Mouse (Mus musculus): ENCODE results near the gene Fbxo44.
"Not testable (repeated sequence)": the region's sequence is repeated elsewhere in the genome, so short reads cannot be mapped to it uniquely, and the experiment has no call there.

Gene Fbxo44

GRCm38 (mm10) chr4:148130133-148130532 is 30.1 kb downstream of the Fbxo44 start, which contains the start of gene Mad2l2:
TSS of gene Mad2l2 (plus strand) at chr4:148130384.
- no peaks in the 10 kb centered on the region for H3K36me3 ChIP-seq (ENCODE audit: insufficient read depth, low read length)
- H3K4me1 ChIP-seq (replicated peaks; ENCODE audit: low read depth, low read length), result peaks cover 18% of the 10 kb centered on the region
- no peaks in the 10 kb centered on the region for H3K9me3 ChIP-seq (ENCODE audit: low read length)
- no peak for TF ChIP-seq CTCF (conservative IDR thresholded peaks at IDR 0.05; ENCODE audit: low read length)
- no peak for TF ChIP-seq NANOG (IDR thresholded peaks at IDR 0.05; ENCODE audit: borderline replicate concordance, low read length)
- TF ChIP-seq POU5F1 (IDR thresholded peaks at IDR 0.05; ENCODE audit: borderline replicate concordance, low read length), result no peak
- H3K27me3 ChIP-seq (ENCODE audit: insufficient read depth, low read length), result peaks cover 78% of the 10 kb centered on the region
- peak within 1 kb of the TSS; percentile 83 for H3K4me3 ChIP-seq (replicated peaks; ENCODE audit: low read length)

- Histone ChIP-seq H3K4me1 (replicated peaks; ENCODE audit: low read depth, low read length) (peaks cover 20% of the 10 kb centered on the region), H3K9me3 (ENCODE audit: low read length) (no peaks in the 10 kb centered on the region)
- TF ChIP-seq CTCF (conservative IDR thresholded peaks at IDR 0.05; ENCODE audit: low read length) (no peak), POU5F1 (IDR thresholded peaks at IDR 0.05; ENCODE audit: borderline replicate concordance, low read length) (no peak), NANOG (IDR thresholded peaks at IDR 0.05; ENCODE audit: borderline replicate concordance, low read length) (no peak)
Observed at GRCm38 (mm10) chr4:148128672-148129071, 31.6 kb downstream of the Fbxo44 start.

DNA sequence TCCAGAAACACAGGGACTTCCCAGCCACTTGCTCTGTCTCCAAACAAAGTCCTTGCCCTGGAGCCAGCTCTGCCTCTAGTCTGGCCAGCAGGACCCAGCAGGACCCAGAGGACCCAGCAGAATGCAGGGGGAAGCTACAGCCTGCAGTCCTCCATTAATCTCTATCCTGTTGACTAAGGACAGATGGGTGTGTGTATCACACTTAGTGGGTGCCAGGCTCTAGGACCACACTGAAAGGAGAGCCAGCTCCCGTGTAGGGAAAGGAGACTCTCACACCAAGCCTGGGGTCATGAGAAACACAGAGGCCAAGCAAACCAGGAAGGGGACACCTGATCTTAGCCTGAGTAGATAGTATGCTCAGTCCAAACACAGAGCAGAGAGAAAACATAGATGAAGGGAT is 32.0 kb downstream of the Fbxo44 start:
- Histone ChIP-seq H3K27me3 (ENCODE audit: insufficient read depth, low read length) (peaks cover 74% of the 10 kb centered on the region), H3K4me3 (replicated peaks; ENCODE audit: low read length) (no peak overlapping the region), H3K4me1 (replicated peaks; ENCODE audit: low read depth, low read length) (peaks cover 24% of the 10 kb centered on the region), H3K9me3 (ENCODE audit: low read length) (no peaks in the 10 kb centered on the region), H3K36me3 (ENCODE audit: insufficient read depth, low read length) (no peaks in the 10 kb centered on the region)
- TF ChIP-seq POU5F1 (IDR thresholded peaks at IDR 0.05; ENCODE audit: borderline replicate concordance, low read length) (no peak), CTCF (conservative IDR thresholded peaks at IDR 0.05; ENCODE audit: low read length) (no peak), NANOG (IDR thresholded peaks at IDR 0.05; ENCODE audit: borderline replicate concordance, low read length) (no peak)

More at GRCm38 (mm10) chr4:148128672-148129071, 31.6 kb downstream of the Fbxo44 start:
- Histone ChIP-seq H3K4me3 (replicated peaks; ENCODE audit: low read length) (no peak overlapping the region), H3K36me3 (ENCODE audit: insufficient read depth, low read length) (no peaks in the 10 kb centered on the region), H3K27me3 (ENCODE audit: insufficient read depth, low read length) (peaks cover 76% of the 10 kb centered on the region)

DNA sequence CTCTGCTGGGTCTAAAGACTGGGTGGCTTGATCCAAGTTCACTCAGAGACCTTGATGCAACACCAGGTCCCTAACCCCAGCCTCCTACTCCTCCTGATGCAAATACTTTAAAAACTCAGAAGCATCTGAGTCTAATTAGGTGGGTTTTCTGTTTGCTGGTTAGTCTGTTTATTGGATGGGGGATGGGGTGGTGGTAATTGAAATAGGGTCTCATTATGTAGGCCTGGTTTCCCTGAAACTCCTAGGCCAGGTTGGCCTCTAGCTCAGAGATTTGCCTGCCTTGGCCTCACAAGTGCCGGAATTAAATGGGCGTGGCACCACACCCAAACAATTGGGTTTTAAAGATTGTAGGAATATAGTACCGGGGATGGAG is 37.6 kb downstream of the Fbxo44 start:
- TF ChIP-seq NANOG (IDR thresholded peaks at IDR 0.05; ENCODE audit: borderline replicate concordance, low read length) (no peak), POU5F1 (IDR thresholded peaks at IDR 0.05; ENCODE audit: borderline replicate concordance, low read length) (no peak), CTCF (conservative IDR thresholded peaks at IDR 0.05; ENCODE audit: low read length) (no peak)
- Histone ChIP-seq H3K4me1 (replicated peaks; ENCODE audit: low read depth, low read length) (peaks cover 39% of the 10 kb centered on the region), H3K36me3 (ENCODE audit: insufficient read depth, low read length) (no peaks in the 10 kb centered on the region), H3K9me3 (ENCODE audit: low read length) (no peaks in the 10 kb centered on the region), H3K27me3 (ENCODE audit: insufficient read depth, low read length) (peaks cover 21% of the 10 kb centered on the region), H3K4me3 (replicated peaks; ENCODE audit: low read length) (peak overlapping the region; percentile 29; the same call in 1 of the 2 replicates)

GRCm38 (mm10) chr4:148121982-148122693 is 38.1 kb downstream of the Fbxo44 start:
- TF ChIP-seq CTCF (conservative IDR thresholded peaks at IDR 0.05; ENCODE audit: low read length) (no peak), NANOG (IDR thresholded peaks at IDR 0.05; ENCODE audit: borderline replicate concordance, low read length) (no peak), POU5F1 (IDR thresholded peaks at IDR 0.05; ENCODE audit: borderline replicate concordance, low read length) (no peak)
- H3K9me3 ChIP-seq (ENCODE audit: low read length), result peaks cover 3% of the 10 kb centered on the region; the same call in 1 of the 2 replicates
- peaks cover 16% of the 10 kb centered on the region for H3K27me3 ChIP-seq (ENCODE audit: insufficient read depth, low read length)
- peaks cover 39% of the 10 kb centered on the region for H3K4me1 ChIP-seq (replicated peaks; ENCODE audit: low read depth, low read length)
- H3K36me3 ChIP-seq (ENCODE audit: insufficient read depth, low read length), result no peaks in the 10 kb centered on the region
- peak overlapping the region; percentile 29; the same call in 1 of the 2 replicates for H3K4me3 ChIP-seq (replicated peaks; ENCODE audit: low read length)

DNA sequence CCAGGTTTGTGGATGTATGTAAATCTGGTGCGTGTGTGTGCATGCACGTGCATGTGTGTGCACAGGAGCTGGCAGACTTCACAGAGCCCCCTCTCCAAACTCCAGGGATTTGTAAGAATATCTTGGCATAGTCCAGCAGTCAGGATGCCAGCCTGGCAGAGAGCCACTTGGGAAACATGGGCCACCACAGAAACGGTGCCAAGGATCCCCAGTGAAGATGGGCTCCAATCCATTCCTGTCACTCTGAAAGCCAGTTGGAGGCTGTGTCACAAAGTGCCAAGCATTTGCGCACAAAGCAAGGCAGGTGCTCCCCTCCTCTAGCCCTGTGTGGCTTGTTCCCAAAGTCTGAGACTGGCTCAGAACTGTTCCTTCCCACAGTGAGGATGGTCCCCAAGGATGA is 38.9 kb downstream of the Fbxo44 start:
- TF ChIP-seq NANOG (IDR thresholded peaks at IDR 0.05; ENCODE audit: borderline replicate concordance, low read length) (no peak), CTCF (conservative IDR thresholded peaks at IDR 0.05; ENCODE audit: low read length) (no peak), POU5F1 (IDR thresholded peaks at IDR 0.05; ENCODE audit: borderline replicate concordance, low read length) (no peak)

GRCm38 (mm10) chr4:148120555-148120954 is 39.7 kb downstream of the Fbxo44 start:
- Histone ChIP-seq H3K9me3 (ENCODE audit: low read length) (peaks cover 6% of the 10 kb centered on the region; the same call in 1 of the 2 replicates), H3K27me3 (ENCODE audit: insufficient read depth, low read length) (peaks cover 11% of the 10 kb centered on the region), H3K4me3 (replicated peaks; ENCODE audit: low read length) (no peak overlapping the region), H3K4me1 (replicated peaks; ENCODE audit: low read depth, low read length) (peaks cover 43% of the 10 kb centered on the region), H3K36me3 (ENCODE audit: insufficient read depth, low read length) (no peaks in the 10 kb centered on the region)
- TF ChIP-seq CTCF (conservative IDR thresholded peaks at IDR 0.05; ENCODE audit: low read length) (no peak), POU5F1 (IDR thresholded peaks at IDR 0.05; ENCODE audit: borderline replicate concordance, low read length) (no peak), NANOG (IDR thresholded peaks at IDR 0.05; ENCODE audit: borderline replicate concordance, low read length) (no peak)

More for the DNA sequence above, 38.9 kb downstream of the Fbxo44 start:
- H3K4me1 ChIP-seq (replicated peaks; ENCODE audit: low read depth, low read length), result peaks cover 39% of the 10 kb centered on the region
- H3K9me3 ChIP-seq (ENCODE audit: low read length), result peaks cover 6% of the 10 kb centered on the region; the same call in 1 of the 2 replicates
- H3K36me3 ChIP-seq (ENCODE audit: insufficient read depth, low read length), result no peaks in the 10 kb centered on the region
- H3K4me3 ChIP-seq (replicated peaks; ENCODE audit: low read length), result no peak overlapping the region
- peaks cover 13% of the 10 kb centered on the region for H3K27me3 ChIP-seq (ENCODE audit: insufficient read depth, low read length)

DNA sequence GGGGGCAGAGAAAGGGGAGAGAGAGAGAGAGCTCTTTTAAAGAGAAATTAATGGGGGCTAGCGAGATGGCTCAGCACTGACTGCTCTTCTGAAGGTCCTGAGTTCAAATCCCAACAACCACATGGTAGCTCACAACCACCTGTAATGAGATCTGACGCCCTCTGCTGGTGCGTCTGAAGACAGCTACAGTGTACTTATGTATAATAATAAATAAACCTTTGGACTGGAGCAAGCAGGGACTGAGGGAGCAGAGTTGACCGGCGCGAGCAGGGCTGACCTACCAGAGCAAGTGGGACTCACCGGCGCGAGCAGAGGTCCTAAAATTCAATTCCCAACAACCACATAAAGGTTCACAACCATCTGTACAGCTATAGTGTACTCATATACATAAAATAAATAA is 40.7 kb downstream of the Fbxo44 start:
- not testable (repeated sequence) for H3K9me3 ChIP-seq (ENCODE audit: low read length); H3K36me3 ChIP-seq (ENCODE audit: insufficient read depth, low read length); H3K27me3 ChIP-seq (ENCODE audit: insufficient read depth, low read length); H3K4me3 ChIP-seq (replicated peaks; ENCODE audit: low read length)
- peaks cover 53% of the 10 kb centered on the region for H3K4me1 ChIP-seq (replicated peaks; ENCODE audit: low read depth, low read length)
- 0 out of 2 replicates have a peak, but pooled peaks have one; percentile 7 for TF ChIP-seq CTCF (conservative IDR thresholded peaks at IDR 0.05; ENCODE audit: low read length)
